Mouse (Mus musculus) cerebellum, adult 2 months (tissue): ENCODE data around the gene Fbl. TPM values are rescaled to one million over a fixed set of nuclear protein-coding genes. Genes with fewer than 3 reads are reported as not detected.

ENCODE experiments used
- DNase-seq, 2 experiments: peaks; one replicate each; pipeline ENCODE4 v3.0.0; 2021
- H3K27ac ChIP-seq: fragments of 200-500 bp; 2 replicates; pipeline ENCODE4 v1.5.1; 2012; ENCODE audit warnings: low read length, control low read depth, inconsistent platforms; ENCODE audit not compliant: insufficient read depth
- H3K27me3 ChIP-seq: fragments of 200-500 bp; 2 replicates; pipeline ENCODE4 v1.6.1; 2012; ENCODE audit warnings: inconsistent platforms, mild to moderate bottlenecking, low read length, moderate library complexity; ENCODE audit not compliant: control insufficient read depth, insufficient read depth
- H3K4me1 ChIP-seq: fragments of 200-500 bp; 2 replicates; pipeline ENCODE4 v1.6.1; 2011; ENCODE audit warnings: low read length; ENCODE audit not compliant: control insufficient read depth, insufficient read depth
- H3K4me3 ChIP-seq: fragments of 200-500 bp; replicated peaks from 2 replicates; pipeline ENCODE3; 2011; ENCODE audit warnings: mild to moderate bottlenecking, low read depth, low read length, control low read depth; ENCODE audit not compliant: insufficient read depth
- CTCF ChIP-seq: fragments of 200-500 bp; IDR thresholded peaks from 2 replicates; pipeline ENCODE4 v1.5.1; 2011; ENCODE audit warnings: low read depth, mild to moderate bottlenecking, control low read depth, low read length, moderate library complexity, borderline replicate concordance; ENCODE audit not compliant: insufficient read depth
- POLR2A ChIP-seq: fragments of 200-500 bp; IDR thresholded peaks from 2 replicates; pipeline ENCODE4 v1.6.1; 2011; ENCODE audit warnings: low read length, control low read depth, borderline replicate concordance; ENCODE audit not compliant: insufficient read depth
- WGBS: fragments of 180-500 bp; shearing (Covaris S2); methylation state at CpG from one replicate; pipeline ENCODE4 v1.1.7; 2018; 5-methylcytosine and 5-hydroxymethylcytosine counted together
- polyA plus RNA-seq: library from polyadenylated mRNA; depleted of rRNA; stranded (reverse); fragments of >200 nt; gene quantifications from 2 replicates; pipeline ENCODE4 v1.2.3, GENCODE M21; 2012

The Fbl gene
- polyA plus RNA-seq, 1 experiment: 72.8 TPM

GRCm38 (mm10) chr7:28179741-28180377 lies 10.3 kb downstream of the Fbl start:
- under 1% methylated on average over 40 of the region's 56 CpGs for WGBS
- peak overlapping the region; percentile 76; the same call in 1 of the 2 replicates for H3K27ac ChIP-seq
- DNase-seq: peak; percentile 91 to 96
- H3K27me3 ChIP-seq: no peaks in the 10 kb centered on the region
- TF ChIP-seq POLR2A (no peak), CTCF (no peak)
- peaks cover 6% of the 10 kb centered on the region; the same call in 1 of the 2 replicates for H3K4me1 ChIP-seq
- peak overlapping the region; percentile 76 for H3K4me3 ChIP-seq

- no peak overlapping the region for H3K27ac ChIP-seq
- peaks cover 6% of the 10 kb centered on the region; the same call in 1 of the 2 replicates for H3K4me1 ChIP-seq
- no peaks in the 10 kb centered on the region for H3K27me3 ChIP-seq
- TF ChIP-seq CTCF: no peak
- no peak for TF ChIP-seq POLR2A
- WGBS: 32% methylated on average over 5 of the region's 5 CpGs
- H3K4me3 ChIP-seq: peak overlapping the region; percentile 70
- DNase-seq: no peak
Observed at GRCm38 (mm10) chr7:28180890-28181289, 11.4 kb downstream of the Fbl start.

DNA sequence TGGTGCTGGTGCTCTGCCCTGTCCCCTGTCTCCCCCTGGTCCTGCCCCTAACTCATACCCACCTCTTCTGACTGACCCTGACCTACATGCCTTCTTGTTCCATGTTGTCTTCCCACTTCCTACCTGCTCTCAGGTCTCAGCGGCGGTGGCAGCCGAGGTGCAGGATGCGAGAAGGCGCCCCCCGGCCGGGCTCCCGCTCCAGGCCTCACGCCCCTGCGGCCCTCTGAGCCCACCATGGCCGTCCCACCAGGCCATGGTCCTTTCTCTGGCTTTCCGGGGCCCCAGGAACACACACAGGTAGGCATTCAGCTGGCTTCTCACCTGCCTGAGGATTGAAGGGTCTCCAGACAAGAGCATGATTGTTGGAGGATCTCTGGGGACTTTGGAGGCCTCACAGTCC lies 11.9 kb downstream of the Fbl start:
- 93% methylated on average over 12 of the region's 12 CpGs for WGBS

GRCm38 (mm10) chr7:28182320-28182719 lies 12.8 kb downstream of the Fbl start:
- Histone ChIP-seq H3K27ac (no peak overlapping the region), H3K4me1 (peaks cover 6% of the 10 kb centered on the region; the same call in 1 of the 2 replicates), H3K27me3 (no peaks in the 10 kb centered on the region), H3K4me3 (no peak overlapping the region)
- TF ChIP-seq CTCF (no peak), POLR2A (no peak)
- no peak for DNase-seq
- WGBS: 90% methylated on average over 22 of the region's 22 CpGs

More for the DNA sequence above, 11.9 kb downstream of the Fbl start:
- H3K4me1 ChIP-seq: peaks cover 6% of the 10 kb centered on the region; the same call in 1 of the 2 replicates
- DNase-seq: no peak
- TF ChIP-seq POLR2A (no peak), CTCF (no peak)
- H3K27ac ChIP-seq: no peak overlapping the region
- no peaks in the 10 kb centered on the region for H3K27me3 ChIP-seq
- H3K4me3 ChIP-seq: no peak overlapping the region

DNA sequence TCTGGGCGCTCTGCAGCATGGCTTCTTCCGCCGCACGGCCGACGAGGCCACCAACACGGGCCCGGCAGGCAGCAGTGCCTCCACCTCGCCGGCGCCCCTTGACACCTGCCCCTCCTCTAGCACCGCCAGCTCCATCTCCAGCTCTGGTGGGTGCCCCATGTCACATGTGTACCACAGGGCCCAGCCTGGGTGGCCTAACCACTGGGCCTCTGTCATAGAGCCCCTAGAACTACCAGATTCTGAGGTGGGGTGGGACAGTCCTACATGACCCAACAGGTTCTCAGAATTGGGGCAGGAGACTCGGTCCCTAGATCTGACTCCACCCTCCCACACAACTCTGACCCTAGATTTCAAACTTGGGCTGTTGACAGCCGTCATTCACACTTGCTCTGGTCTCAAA lies 16.4 kb downstream of the Fbl start:
- H3K27ac ChIP-seq: no peak overlapping the region
- no peak for TF ChIP-seq CTCF
- no peak for TF ChIP-seq POLR2A
- no peak for DNase-seq
- no peak overlapping the region for H3K4me3 ChIP-seq
- no peaks in the 10 kb centered on the region for H3K27me3 ChIP-seq
- peaks cover 5% of the 10 kb centered on the region; the same call in 1 of the 2 replicates for H3K4me1 ChIP-seq
- WGBS: 88% methylated on average over 14 of the region's 14 CpGs

DNA sequence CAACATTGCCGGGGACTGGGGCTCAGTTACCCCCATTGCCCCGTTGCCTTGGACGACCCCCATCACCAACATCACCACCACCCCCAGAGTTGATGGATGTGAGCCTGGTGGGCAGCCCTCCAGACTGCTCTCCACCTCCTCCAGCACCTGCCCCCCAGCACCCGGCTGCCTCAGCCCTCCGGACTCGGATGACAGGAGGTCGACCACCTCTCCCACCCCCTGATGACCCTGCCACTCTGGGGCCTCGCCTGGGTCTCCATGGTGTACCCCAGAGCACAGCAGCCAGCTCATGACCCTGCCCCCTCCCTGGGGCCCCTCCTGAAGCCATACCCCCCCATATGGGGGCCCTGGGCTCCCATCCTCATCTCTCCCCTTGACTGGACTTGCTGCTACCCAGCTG lies 17.1 kb downstream of the Fbl start:
- no peak for TF ChIP-seq CTCF
- no peak for TF ChIP-seq POLR2A
- H3K27me3 ChIP-seq: no peaks in the 10 kb centered on the region
- H3K4me1 ChIP-seq: no peaks in the 10 kb centered on the region
- 84% methylated on average over 8 of the region's 8 CpGs for WGBS
- H3K4me3 ChIP-seq: no peak overlapping the region
- no peak overlapping the region for H3K27ac ChIP-seq
- no peak for DNase-seq

DNA sequence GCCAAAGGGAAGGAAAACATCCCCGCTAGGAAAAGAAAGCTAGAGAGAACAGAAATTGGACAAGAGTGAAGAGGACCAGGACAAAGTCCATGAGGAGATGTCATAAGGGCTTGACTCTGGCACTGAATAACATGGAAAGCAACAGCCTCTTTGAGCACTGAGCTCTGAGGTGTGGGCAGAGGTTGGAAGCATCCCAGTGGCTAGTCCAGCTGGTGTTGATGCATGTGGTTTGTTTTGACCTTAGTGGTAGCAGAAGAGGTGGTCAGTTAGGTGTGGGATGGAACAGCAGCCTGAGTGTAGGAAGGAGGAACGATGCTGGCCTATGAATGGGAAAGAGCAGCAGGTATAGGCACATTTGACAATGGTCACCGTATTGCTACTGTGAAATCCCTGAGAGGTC lies 22.0 kb downstream of the Fbl start:
- DNase-seq: no peak
- Histone ChIP-seq H3K4me3 (no peak overlapping the region), H3K4me1 (peaks cover 3% of the 10 kb centered on the region; the same call in 1 of the 2 replicates), H3K27ac (no peak overlapping the region), H3K27me3 (no peaks in the 10 kb centered on the region)
- 94% methylated on average over 3 of the region's 3 CpGs for WGBS
- TF ChIP-seq CTCF: no peak
- TF ChIP-seq POLR2A: no peak

- Histone ChIP-seq H3K27ac (no peak overlapping the region), H3K4me3 (no peak overlapping the region), H3K4me1 (peaks cover 7% of the 10 kb centered on the region), H3K27me3 (no peaks in the 10 kb centered on the region)
- DNase-seq: no peak
- WGBS: 87% methylated on average over 1 of the region's 1 CpGs
- no peak for TF ChIP-seq POLR2A
- no peak for TF ChIP-seq CTCF
Observed at GRCm38 (mm10) chr7:28191903-28192302, 22.4 kb downstream of the Fbl start.
